Mouse (Mus musculus): ENCODE data around the gene Cyb561d2.
"Not testable (repeated sequence)": the region's sequence is repeated elsewhere in the genome, so short reads cannot be mapped to it uniquely, and the experiment has no call there.

Gene Cyb561d2

DNA sequence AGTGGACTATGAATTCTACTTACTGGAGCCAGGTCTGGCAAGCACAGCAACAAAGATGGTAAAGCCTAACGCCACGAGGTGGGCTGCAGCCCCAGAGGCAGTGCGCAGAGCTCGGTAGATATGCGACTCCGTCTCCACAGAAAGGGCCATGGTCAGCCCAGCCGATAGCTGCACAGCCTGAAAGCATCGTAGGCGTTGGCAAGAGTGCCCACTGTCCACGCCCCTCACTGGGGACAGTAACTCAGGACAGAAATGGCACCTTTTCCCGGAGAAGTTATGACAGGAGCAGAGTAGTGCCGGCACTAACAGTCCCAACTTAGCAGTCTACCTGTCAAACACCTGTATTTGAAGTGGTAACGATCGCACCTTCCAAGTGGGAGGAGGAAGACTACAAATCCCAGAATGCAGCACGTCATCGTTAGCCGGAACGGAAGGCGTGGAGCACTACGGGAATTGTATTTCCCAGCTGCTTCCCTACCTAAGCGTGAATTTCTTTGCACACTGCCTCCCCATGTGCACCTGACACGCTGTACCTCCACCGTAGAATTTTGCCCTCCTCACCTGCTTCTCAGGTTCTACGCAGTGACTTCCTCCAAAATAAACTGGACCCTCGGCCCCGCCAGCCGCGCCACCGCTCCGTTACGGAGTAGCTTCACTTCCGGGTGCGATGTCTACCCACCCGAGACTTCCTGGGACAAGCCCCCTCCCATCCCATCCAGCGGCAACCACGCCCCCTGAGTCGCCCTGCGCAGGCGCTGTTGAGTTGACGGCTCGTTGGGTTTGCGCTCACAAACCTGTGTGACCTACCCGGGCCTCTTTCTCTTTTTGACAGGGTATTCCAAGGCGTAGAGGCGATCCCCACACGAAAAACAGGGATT is at the start of gene Cyb561d2, which contains the start of gene Nprl2:
Gene Cyb561d2, minus strand, starts transcription at position 720 of the 878 bp plus-strand sequence.
Gene Nprl2, plus strand, starts transcription at position 753 of the 878 bp plus-strand sequence.
- DNase-seq (ENCODE audit: low spot score), result peak; percentile 86

GRCm38 (mm10) chr9:107590773-107591060 is 48.7 kb upstream of the Cyb561d2 start:
- DNase-seq (ENCODE audit: low spot score), result no peak

DNA sequence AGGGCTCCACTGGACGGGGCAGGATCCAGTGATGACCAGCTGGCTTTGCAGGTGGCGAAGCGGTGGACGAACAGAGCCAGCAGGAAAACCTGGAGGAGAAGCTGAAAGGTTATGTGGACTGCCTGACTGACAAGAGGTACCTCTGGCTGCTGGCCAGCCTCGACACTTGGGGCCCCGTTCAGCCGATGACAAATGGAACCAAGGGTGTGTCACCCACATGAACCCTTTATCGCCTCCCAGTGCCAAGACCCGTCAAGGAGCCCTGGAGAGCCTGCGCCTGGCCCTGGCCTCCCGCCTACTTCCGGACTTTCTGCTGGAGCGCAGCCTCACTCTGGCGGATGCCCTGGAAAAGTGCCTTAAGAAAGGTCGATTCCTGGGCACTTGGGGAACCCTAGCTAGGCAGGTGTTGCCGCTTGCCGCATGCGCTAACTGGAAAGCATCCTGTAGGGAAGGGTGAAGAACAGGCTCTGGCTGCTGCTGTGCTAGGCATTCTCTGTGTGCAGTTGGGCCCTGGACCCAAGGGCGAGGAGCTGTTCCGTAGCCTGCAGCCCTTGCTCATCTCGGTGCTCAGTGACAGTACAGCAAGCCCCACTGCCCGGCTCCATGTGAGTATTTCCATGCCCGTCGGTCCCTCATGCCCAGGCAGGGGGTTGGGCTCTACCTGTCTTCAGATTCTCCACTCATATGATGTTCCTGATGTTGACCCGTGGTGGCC is 48.2 kb upstream of the Cyb561d2 start:
- DNase-seq (ENCODE audit: low spot score), result no peak

GRCm38 (mm10) chr9:107587833-107588639 is 46.0 kb upstream of the Cyb561d2 start:
- DNase-seq (ENCODE audit: low spot score), result no peak

DNA sequence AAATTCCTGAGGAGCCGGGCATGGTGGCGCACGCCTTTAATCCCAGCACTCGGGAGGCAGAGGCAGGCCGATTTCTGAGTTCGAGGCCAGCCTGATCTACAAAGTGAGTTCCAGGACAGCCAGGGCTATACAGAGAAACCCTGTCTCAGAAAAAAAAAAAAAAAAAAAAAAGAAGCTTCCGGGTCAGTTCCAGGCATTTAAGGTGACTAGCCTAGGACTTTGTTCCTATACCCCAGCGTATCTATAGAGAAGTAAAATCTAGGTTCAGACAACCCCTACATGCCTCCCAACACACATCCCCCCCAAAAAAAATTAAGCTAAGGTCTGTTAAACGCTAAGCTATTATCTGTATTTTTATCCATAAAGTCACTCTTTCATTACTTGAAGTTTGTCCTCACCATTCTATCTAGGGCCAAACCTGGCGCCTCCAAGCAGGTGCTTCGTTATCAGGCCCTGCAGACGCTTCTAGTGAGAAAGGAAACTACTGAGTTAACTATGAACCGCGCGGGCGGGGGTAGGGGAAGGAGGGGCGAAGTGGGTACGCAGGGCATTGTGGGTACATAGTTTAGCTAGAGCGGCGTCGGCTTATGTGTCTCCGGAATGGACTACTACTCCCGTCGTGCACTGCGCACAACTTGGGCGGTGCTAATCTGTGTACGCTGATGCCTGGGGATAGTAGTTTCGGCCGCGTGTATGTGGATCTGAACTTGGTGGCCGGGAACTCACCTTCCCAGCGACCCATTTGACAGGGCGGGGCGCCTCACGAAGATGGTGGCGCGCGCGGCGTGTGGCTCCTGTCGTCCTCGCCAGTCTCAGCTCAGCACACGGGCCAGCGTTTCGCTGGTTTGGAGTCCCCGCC is 45.2 kb upstream of the Cyb561d2 start, which contains the start of gene Ifrd2:
Gene Ifrd2, plus strand, starts transcription at position 669 of the 859 bp plus-strand sequence.
- DNase-seq (ENCODE audit: low spot score), result peak; percentile 74

- no peak for DNase-seq (ENCODE audit: low spot score)
Measured at GRCm38 (mm10) chr9:107586504-107586903, 44.5 kb upstream of the Cyb561d2 start.

GRCm38 (mm10) chr9:107583174-107583573 is 41.2 kb upstream of the Cyb561d2 start:
- no peak for DNase-seq (ENCODE audit: low spot score)

DNA sequence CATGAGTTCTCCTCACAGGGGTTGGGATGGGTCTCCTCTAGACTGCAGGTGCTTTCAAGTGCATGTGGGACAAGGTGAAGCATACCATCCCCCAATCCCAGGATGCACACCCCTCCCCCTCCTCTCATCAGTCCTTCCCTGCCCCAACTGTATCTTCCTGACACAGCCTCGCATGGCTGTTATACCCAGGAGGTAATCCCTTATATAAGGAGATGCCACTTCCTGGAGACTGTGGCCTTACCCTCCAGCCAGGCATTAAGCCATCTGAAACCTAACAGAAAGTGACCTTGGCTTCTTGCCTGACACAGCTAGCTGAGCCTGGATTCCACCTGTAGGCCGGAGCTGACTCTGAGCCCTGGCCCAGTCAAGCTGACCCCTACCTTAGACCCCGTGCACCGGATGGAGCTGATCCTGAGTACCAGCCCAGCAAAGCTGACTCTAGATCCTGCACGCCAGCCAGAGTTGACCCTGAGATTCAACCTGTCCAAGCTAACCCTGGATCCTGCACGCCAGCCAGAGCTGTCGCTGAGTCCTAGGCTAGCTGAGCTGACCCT is 40.6 kb upstream of the Cyb561d2 start:
- DNase-seq (ENCODE audit: low spot score), result no peak

DNA sequence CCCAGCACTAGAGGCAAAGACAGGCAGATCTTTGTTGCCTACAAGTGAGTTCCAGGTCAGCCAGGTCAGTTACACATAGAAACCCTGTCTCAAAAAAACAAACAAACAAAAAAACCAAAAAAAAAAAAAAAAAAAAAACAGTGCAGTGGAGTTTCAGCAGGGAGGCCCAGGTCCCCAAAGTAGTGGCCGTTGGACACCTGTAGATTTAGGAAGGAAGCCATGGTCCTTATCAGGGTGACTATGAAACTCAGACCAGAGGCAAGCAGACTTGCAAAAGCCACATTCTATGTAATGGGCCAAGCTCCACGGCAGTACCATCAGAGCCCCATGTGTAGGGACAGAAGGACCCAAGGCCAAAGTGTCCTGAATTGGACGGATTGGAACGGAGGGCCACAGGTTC is 39.6 kb upstream of the Cyb561d2 start:
- DNase-seq (ENCODE audit: low spot score), result no peak

GRCm38 (mm10) chr9:107580501-107581317 is 38.7 kb upstream of the Cyb561d2 start, which contains the start of gene Hyal3:
Hyal3 (plus strand) TSS chr9:107580818.
- peak; percentile 67 for DNase-seq (ENCODE audit: low spot score)

DNA sequence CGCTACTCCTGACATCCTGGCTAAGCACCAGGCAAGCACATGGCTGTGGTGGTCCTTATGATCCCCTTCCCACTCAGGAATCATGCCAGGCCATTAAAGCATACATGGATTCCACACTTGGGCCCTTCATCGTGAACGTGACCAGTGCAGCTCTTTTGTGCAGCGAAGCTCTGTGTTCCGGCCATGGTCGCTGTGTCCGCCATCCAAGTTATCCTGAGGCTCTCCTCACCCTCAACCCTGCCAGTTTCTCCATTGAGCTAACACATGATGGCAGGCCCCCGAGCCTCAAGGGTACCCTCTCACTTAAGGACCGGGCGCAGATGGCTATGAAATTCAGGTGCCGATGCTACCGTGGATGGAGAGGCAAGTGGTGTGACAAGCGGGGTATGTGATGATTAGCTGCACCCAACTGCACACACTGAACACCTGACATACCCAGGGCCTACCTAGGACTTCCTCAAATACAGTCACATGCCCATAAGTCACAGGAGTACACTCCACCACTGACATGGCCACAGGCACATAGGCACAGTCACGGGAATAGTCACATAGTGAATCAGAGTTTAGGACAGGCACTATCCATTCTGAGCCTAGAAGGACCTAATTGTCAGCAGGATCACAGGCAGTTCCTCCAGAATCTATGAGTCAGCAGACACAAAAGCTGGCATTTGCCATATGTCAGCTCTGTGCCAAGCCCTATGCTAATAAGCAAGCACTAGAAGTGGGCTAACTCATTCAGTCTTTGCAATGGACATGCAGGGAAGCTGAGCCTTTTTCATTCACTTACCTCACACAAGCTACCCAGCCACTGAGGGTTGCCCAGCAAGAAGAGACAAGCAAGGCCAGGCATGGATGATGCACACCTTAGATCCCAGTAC is 37.3 kb upstream of the Cyb561d2 start:
- no peak for DNase-seq (ENCODE audit: low spot score)

DNA sequence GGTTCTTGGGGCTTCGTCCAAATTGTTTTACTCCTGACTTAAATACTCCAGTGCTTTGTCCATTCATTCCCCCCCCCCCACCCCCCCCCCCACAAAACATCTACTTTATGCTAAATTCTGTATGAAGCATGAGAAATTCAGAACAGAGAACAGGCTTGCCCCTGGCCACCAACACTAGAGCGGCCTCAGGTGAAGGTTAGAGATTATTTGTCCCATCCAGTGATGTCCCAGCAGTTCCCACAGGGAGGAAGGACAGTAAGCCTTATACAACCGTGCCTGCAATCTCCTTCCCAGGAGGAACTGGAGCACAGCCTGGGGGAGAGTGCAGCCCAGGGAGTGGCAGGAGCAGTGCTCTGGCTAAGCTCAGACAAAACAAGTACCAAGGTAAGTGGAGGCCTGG is 36.6 kb upstream of the Cyb561d2 start, which contains the start of gene Naa80:
Gene Naa80, plus strand, starts transcription at position 301 of the 400 bp plus-strand sequence.
- DNase-seq (ENCODE audit: low spot score), result no peak

- DNase-seq (ENCODE audit: low spot score), result no peak
Measured at GRCm38 (mm10) chr9:107577871-107578270, 35.9 kb upstream of the Cyb561d2 start.

- no peak for DNase-seq (ENCODE audit: low spot score)
Measured at GRCm38 (mm10) chr9:107576357-107577107, 34.5 kb upstream of the Cyb561d2 start, which contains the start of gene Hyal1. Hyal1 (plus strand) TSS chr9:107576927.

GRCm38 (mm10) chr9:107575579-107576356 is 33.8 kb upstream of the Cyb561d2 start:
- no peak for DNase-seq (ENCODE audit: low spot score)

- not testable (repeated sequence) for DNase-seq (ENCODE audit: low spot score)
Measured at GRCm38 (mm10) chr9:107573774-107574173, 31.8 kb upstream of the Cyb561d2 start.

GRCm38 (mm10) chr9:107572327-107572662 is 30.3 kb upstream of the Cyb561d2 start:
- DNase-seq (ENCODE audit: low spot score), result no peak
